Mouse (Mus musculus): ENCODE data around the gene Slc36a1. TPM values are rescaled to one million over a fixed set of nuclear protein-coding genes. Genes with fewer than 3 reads are reported as not detected.

The Slc36a1 gene
- total RNA-seq, 2 experiments from 2014 or later: 12.1 to 13.7 TPM

DNA sequence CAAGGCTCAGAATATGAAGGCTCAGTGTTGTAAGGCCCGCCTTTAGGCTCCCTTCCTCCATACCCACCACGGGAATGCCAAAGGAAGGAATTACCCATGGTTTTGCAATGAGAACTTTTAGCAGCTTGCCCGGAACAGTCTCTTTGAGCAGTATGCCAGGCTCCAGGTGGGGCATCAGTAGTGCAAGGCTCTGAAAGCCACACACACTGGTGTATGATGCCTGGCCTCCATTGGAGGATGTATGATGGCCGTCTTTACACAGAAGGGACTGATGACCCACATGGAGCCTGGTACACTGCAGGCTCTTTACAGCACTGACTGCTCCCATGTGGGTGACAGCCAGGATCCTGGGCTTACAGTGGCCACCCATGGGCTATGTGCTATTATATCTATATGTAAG lies 57.0 kb downstream of the Slc36a1 start:
- intact Hi-C loops (cut with DNase I): loop anchor here (5.0 kb wide), 1 partner anchor 116 kb away; no protein-coding TSS in a partner anchor

GRCm38 (mm10) chr11:55262000-55262399 lies 57.9 kb downstream of the Slc36a1 start:
- peak; percentile 64 to 80 for DNase-seq
- intact Hi-C loops (cut with DNase I): loop anchor here (5.0 kb wide), 1 partner anchor 115 kb away; no protein-coding TSS in a partner anchor

More for the DNA sequence above, 57.0 kb downstream of the Slc36a1 start:
- DNase-seq: no peak

- intact Hi-C loops (cut with DNase I): loop anchor here (5.0 kb wide), 1 partner anchor 113 kb away; no protein-coding TSS in a partner anchor
- DNase-seq: no peak
Observed at GRCm38 (mm10) chr11:55264318-55264717, 60.2 kb downstream of the Slc36a1 start.

DNA sequence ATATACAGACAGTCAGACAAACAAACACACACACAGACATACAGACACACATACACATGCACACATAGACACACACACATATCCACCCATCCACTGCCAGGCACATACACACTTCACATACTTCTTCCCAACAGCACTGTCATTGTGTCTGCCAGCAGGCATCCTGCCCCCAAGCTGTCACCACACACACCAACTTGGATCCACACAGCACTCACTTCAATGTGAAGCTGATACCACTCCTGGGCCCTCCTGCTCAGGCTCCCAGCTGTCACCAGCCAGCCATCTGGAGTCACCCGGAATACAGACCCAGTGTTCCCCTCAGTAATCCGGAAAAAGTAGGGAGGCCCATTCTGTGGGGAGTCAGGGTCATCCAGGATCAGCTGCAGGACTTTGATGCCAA lies 61.5 kb downstream of the Slc36a1 start:
- DNase-seq: peak in 1 of 2 experiments; percentile 40

GRCm38 (mm10) chr11:55268580-55268979 lies 64.4 kb downstream of the Slc36a1 start:
- intact Hi-C loops (cut with DNase I): no loop called here

More for the DNA sequence above, 61.5 kb downstream of the Slc36a1 start:
- intact Hi-C loops (cut with DNase I): no loop called here

DNA sequence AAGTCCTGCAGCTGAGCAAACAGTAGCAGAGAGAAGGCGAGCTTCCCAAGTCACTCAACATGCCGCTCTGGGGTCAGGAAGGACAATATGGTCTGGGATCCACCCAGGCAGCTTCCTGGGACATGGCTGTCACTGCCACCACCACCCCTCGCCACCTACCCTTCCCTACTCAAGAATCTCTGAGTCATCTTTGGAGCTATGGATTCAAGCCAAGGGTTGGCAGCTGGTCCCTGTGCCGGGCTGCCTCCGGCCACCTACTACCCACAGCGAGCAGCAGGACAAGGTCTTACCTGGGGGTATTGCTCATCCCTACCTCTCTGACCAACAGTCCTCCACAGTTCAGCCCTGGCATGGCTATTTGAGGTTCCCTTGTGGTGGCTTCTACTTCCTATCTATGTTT lies 70.6 kb downstream of the Slc36a1 start:
- intact Hi-C loops (cut with DNase I): no loop called here
- DNase-seq: no peak

More at GRCm38 (mm10) chr11:55268580-55268979, 64.4 kb downstream of the Slc36a1 start:
- DNase-seq: no peak

Other genes starting within 250 kb of the Slc36a1 start
- 10 to 100 TPM; 27.7 to 30.4 TPM for gene Tnip1, start 241.4 kb upstream of the Slc36a1 start, total RNA-seq (2021)
- 100 to 1,000 TPM; 252 to 259 TPM for gene Anxa6, start 170.9 kb upstream of the Slc36a1 start, total RNA-seq (2021)
- gene Ccdc69, start 126.2 kb upstream of the Slc36a1 start, total RNA-seq (2021): 10 to 100 TPM; 11.9 to 12.8 TPM
- gene Gm2a, start 106.2 kb upstream of the Slc36a1 start, total RNA-seq (2021): 10 to 100 TPM; 11.5 to 13.2 TPM
- gene Slc36a3, start 52.6 kb upstream of the Slc36a1 start, total RNA-seq (2021): not detected
- 10 to 100 TPM in 1 of 2 experiments, 1 to 10 TPM in 1; 8.9 to 15.2 TPM for gene Slc36a2, start 19.3 kb upstream of the Slc36a1 start, total RNA-seq (2021)
- gene Fat2, start 132.2 kb downstream of the Slc36a1 start, total RNA-seq (2021): under 1 TPM; 0.07 to 0.10 TPM
- gene Sparc, start 218.8 kb downstream of the Slc36a1 start, total RNA-seq (2021): 1,000 to 10,000 TPM; 1,338 to 1,403 TPM